Mouse (Mus musculus): ENCODE data around the gene Iqschfp.
A peak's percentile ranks its signal among the peaks of the same experiment; 100 is the strongest.

Iqschfp gene

GRCm38 (mm10) chr3:68518586-68518985 lies 626.6 kb downstream of the Iqschfp start:
- no peak for DNase-seq (ENCODE audit: low read depth, low spot score)

- no peak for DNase-seq (ENCODE audit: low read depth, low spot score)
These were observed 633.4 kb downstream of the Iqschfp start for GRCm38 (mm10) chr3:68525361-68525878.

GRCm38 (mm10) chr3:68526416-68526815 lies 634.4 kb downstream of the Iqschfp start:
- no peak for DNase-seq (ENCODE audit: low read depth, low spot score)

- DNase-seq (ENCODE audit: low read depth, low spot score) = no peak
These were observed 635.1 kb downstream of the Iqschfp start for GRCm38 (mm10) chr3:68527182-68527581.

GRCm38 (mm10) chr3:68531908-68532307 lies 639.9 kb downstream of the Iqschfp start:
- DNase-seq (ENCODE audit: low read depth, low spot score) = no peak

GRCm38 (mm10) chr3:68534571-68535051 lies 642.6 kb downstream of the Iqschfp start:
- no peak for DNase-seq (ENCODE audit: low read depth, low spot score)

- no peak for DNase-seq (ENCODE audit: low read depth, low spot score)
These were observed 643.2 kb downstream of the Iqschfp start for GRCm38 (mm10) chr3:68535160-68535728.

- DNase-seq (ENCODE audit: low read depth, low spot score) = no peak
These were observed 644.0 kb downstream of the Iqschfp start for GRCm38 (mm10) chr3:68536071-68536470.

GRCm38 (mm10) chr3:68541688-68542087 lies 649.7 kb downstream of the Iqschfp start:
- DNase-seq (ENCODE audit: low read depth, low spot score) = no peak

GRCm38 (mm10) chr3:68542944-68543501 lies 651.0 kb downstream of the Iqschfp start:
- DNase-seq (ENCODE audit: low read depth, low spot score) = peak; percentile 45

- no peak for DNase-seq (ENCODE audit: low read depth, low spot score)
These were observed 652.8 kb downstream of the Iqschfp start for GRCm38 (mm10) chr3:68544811-68545210.

GRCm38 (mm10) chr3:68545898-68546297 lies 653.9 kb downstream of the Iqschfp start:
- no peak for DNase-seq (ENCODE audit: low read depth, low spot score)

- no peak for DNase-seq (ENCODE audit: low read depth, low spot score)
These were observed 663.1 kb downstream of the Iqschfp start for GRCm38 (mm10) chr3:68555087-68555662.

- no peak for DNase-seq (ENCODE audit: low read depth, low spot score)
These were observed 664.9 kb downstream of the Iqschfp start for GRCm38 (mm10) chr3:68556891-68557290.

GRCm38 (mm10) chr3:68558744-68559143 lies 666.7 kb downstream of the Iqschfp start:
- no peak for DNase-seq (ENCODE audit: low read depth, low spot score)

GRCm38 (mm10) chr3:68560057-68560456 lies 668.0 kb downstream of the Iqschfp start:
- peak; percentile 32 for DNase-seq (ENCODE audit: low read depth, low spot score)

GRCm38 (mm10) chr3:68562838-68563237 lies 670.8 kb downstream of the Iqschfp start:
- no peak for DNase-seq (ENCODE audit: low read depth, low spot score)

GRCm38 (mm10) chr3:68563922-68564321 lies 671.9 kb downstream of the Iqschfp start:
- peak; percentile 45 for DNase-seq (ENCODE audit: low read depth, low spot score)

- no peak for DNase-seq (ENCODE audit: low read depth, low spot score)
These were observed 673.1 kb downstream of the Iqschfp start for GRCm38 (mm10) chr3:68564978-68565674.

GRCm38 (mm10) chr3:68565675-68566055 lies 673.6 kb downstream of the Iqschfp start:
- no peak for DNase-seq (ENCODE audit: low read depth, low spot score)

GRCm38 (mm10) chr3:68567581-68567980 lies 675.5 kb downstream of the Iqschfp start:
- DNase-seq (ENCODE audit: low read depth, low spot score) = no peak

- no peak for DNase-seq (ENCODE audit: low read depth, low spot score)
These were observed 676.1 kb downstream of the Iqschfp start for GRCm38 (mm10) chr3:68568149-68568548.
